Mouse (Mus musculus) neural tube, embryonic 15.5 days (tissue): ENCODE measurements at regions not wholly inside any gene's neighbourhood (a gene's known extent, or its start where the extent isn't known, plus 50 kb on each side); places are given as distances from the start of the nearest gene placed in this dataset.

Experiments
- ATAC-seq: fragments of 200-750 bp; cut with Nextera tagmentation; 2 replicates; pipeline ENCODE4 v1.8.0; 2017; ENCODE audit warnings: mild to moderate bottlenecking, moderate TSS enrichment, moderate library complexity; ENCODE audit not compliant: low FRiP score
- H3K27ac ChIP-seq: fragments of 300-500 bp; sonication (generic); replicated peaks from 2 replicates; pipeline ENCODE4 v1.5.1; 2015; ENCODE audit warnings: mild to moderate bottlenecking, inconsistent platforms
- H3K27me3 ChIP-seq: fragments of 300-500 bp; sonication (generic); replicated peaks from 2 replicates; pipeline ENCODE4 v1.6.1; 2015; ENCODE audit warnings: inconsistent platforms
- H3K36me3 ChIP-seq: fragments of 300-500 bp; sonication (generic); 2 replicates; pipeline ENCODE4 v1.6.1; 2015; ENCODE audit warnings: inconsistent platforms
- H3K4me1 ChIP-seq: fragments of 300-500 bp; sonication (generic); 2 replicates; pipeline ENCODE4 v1.6.1; 2015; ENCODE audit warnings: inconsistent platforms
- H3K4me2 ChIP-seq: fragments of 300-500 bp; sonication (generic); 2 replicates; pipeline ENCODE4 v1.6.1; 2015; ENCODE audit warnings: inconsistent platforms, mild to moderate bottlenecking, moderate library complexity
- H3K4me3 ChIP-seq: fragments of 300-500 bp; sonication (generic); replicated peaks from 2 replicates; pipeline ENCODE4 v1.5.1; 2015; ENCODE audit warnings: mild to moderate bottlenecking, inconsistent platforms
- H3K9ac ChIP-seq: fragments of 300-500 bp; sonication (generic); replicated peaks from 2 replicates; pipeline ENCODE4 v1.6.1; 2015; ENCODE audit warnings: mild to moderate bottlenecking, inconsistent platforms
- H3K9me3 ChIP-seq: fragments of 300-500 bp; sonication (generic); replicated peaks from 2 replicates; pipeline ENCODE4 v1.6.1; 2016; ENCODE audit warnings: inconsistent platforms
- WGBS: fragments of 180-500 bp; shearing (Covaris S2); methylation state at CpG from one replicate; pipeline ENCODE4 v1.1.7; 2015; ENCODE audit warnings: mixed read lengths; 5-methylcytosine and 5-hydroxymethylcytosine counted together

GRCm38 (mm10) chr12:109946936-109947335 is 331.9 kb upstream of the Dio3 start:
- ATAC-seq: no peak
- H3K36me3 ChIP-seq: no peaks in the 10 kb centered on the region
- no peak overlapping the region for H3K4me3 ChIP-seq
- no peak overlapping the region for H3K9ac ChIP-seq
- H3K9me3 ChIP-seq: no peaks in the 10 kb centered on the region
- no peak overlapping the region for H3K4me2 ChIP-seq
- H3K27ac ChIP-seq: no peak overlapping the region
- peaks cover 5% of the 10 kb centered on the region; the same call in 1 of the 2 replicates for H3K4me1 ChIP-seq
- WGBS: 24% methylated on average over 1 of the region's 1 CpGs
- H3K27me3 ChIP-seq: peaks cover 3% of the 10 kb centered on the region; the same call in 1 of the 2 replicates

GRCm38 (mm10) chr12:109947886-109948433 is 330.9 kb upstream of the Dio3 start:
- no peak overlapping the region for H3K27ac ChIP-seq
- no peaks in the 10 kb centered on the region for H3K36me3 ChIP-seq
- no peak overlapping the region for H3K4me2 ChIP-seq
- H3K4me3 ChIP-seq: no peak overlapping the region
- H3K9ac ChIP-seq: no peak overlapping the region
- H3K9me3 ChIP-seq: no peaks in the 10 kb centered on the region
- WGBS: 22% methylated on average over 7 of the region's 7 CpGs
- peaks cover 5% of the 10 kb centered on the region; the same call in 1 of the 2 replicates for H3K4me1 ChIP-seq
- ATAC-seq: no peak
- peaks cover 3% of the 10 kb centered on the region; the same call in 1 of the 2 replicates for H3K27me3 ChIP-seq

GRCm38 (mm10) chr12:109948434-109948984 is 330.4 kb upstream of the Dio3 start:
- ATAC-seq: no peak
- Histone ChIP-seq H3K27ac (no peak overlapping the region), H3K4me2 (no peak overlapping the region), H3K36me3 (no peaks in the 10 kb centered on the region), H3K27me3 (peaks cover 3% of the 10 kb centered on the region; the same call in 1 of the 2 replicates), H3K4me3 (no peak overlapping the region), H3K9ac (no peak overlapping the region), H3K4me1 (peaks cover 5% of the 10 kb centered on the region; the same call in 1 of the 2 replicates), H3K9me3 (no peaks in the 10 kb centered on the region)
- 12% methylated on average over 16 of the region's 16 CpGs for WGBS

- Histone ChIP-seq H3K36me3 (no peaks in the 10 kb centered on the region), H3K27ac (no peak overlapping the region), H3K9me3 (no peaks in the 10 kb centered on the region), H3K4me3 (no peak overlapping the region), H3K9ac (no peak overlapping the region), H3K4me1 (peaks cover 5% of the 10 kb centered on the region; the same call in 1 of the 2 replicates), H3K4me2 (no peak overlapping the region), H3K27me3 (peaks cover 3% of the 10 kb centered on the region; the same call in 1 of the 2 replicates)
- ATAC-seq: no peak
- 64% methylated on average over 17 of the region's 17 CpGs for WGBS
Observed at GRCm38 (mm10) chr12:109949231-109949965, 329.5 kb upstream of the Dio3 start.

- no peak overlapping the region for H3K4me2 ChIP-seq
- peaks cover 5% of the 10 kb centered on the region; the same call in 1 of the 2 replicates for H3K4me1 ChIP-seq
- H3K27ac ChIP-seq: no peak overlapping the region
- no peaks in the 10 kb centered on the region for H3K36me3 ChIP-seq
- no peak for ATAC-seq
- no peak overlapping the region for H3K9ac ChIP-seq
- no peak overlapping the region for H3K4me3 ChIP-seq
- 48% methylated on average over 6 of the region's 6 CpGs for WGBS
- H3K9me3 ChIP-seq: no peaks in the 10 kb centered on the region
- H3K27me3 ChIP-seq: peaks cover 3% of the 10 kb centered on the region; the same call in 1 of the 2 replicates
Observed at GRCm38 (mm10) chr12:109950632-109951031, 328.2 kb upstream of the Dio3 start.

GRCm38 (mm10) chr12:109951473-109951872 is 327.4 kb upstream of the Dio3 start:
- ATAC-seq: no peak
- peaks cover 3% of the 10 kb centered on the region; the same call in 1 of the 2 replicates for H3K27me3 ChIP-seq
- H3K9ac ChIP-seq: no peak overlapping the region
- no peak overlapping the region for H3K27ac ChIP-seq
- H3K4me2 ChIP-seq: no peak overlapping the region
- 87% methylated on average over 12 of the region's 12 CpGs for WGBS
- no peaks in the 10 kb centered on the region for H3K9me3 ChIP-seq
- no peaks in the 10 kb centered on the region for H3K36me3 ChIP-seq
- no peak overlapping the region for H3K4me3 ChIP-seq
- H3K4me1 ChIP-seq: peaks cover 5% of the 10 kb centered on the region; the same call in 1 of the 2 replicates

- Histone ChIP-seq H3K4me2 (no peak overlapping the region), H3K9me3 (no peaks in the 10 kb centered on the region), H3K9ac (no peak overlapping the region), H3K27ac (no peak overlapping the region), H3K4me1 (peaks cover 5% of the 10 kb centered on the region; the same call in 1 of the 2 replicates), H3K4me3 (no peak overlapping the region), H3K27me3 (peaks cover 3% of the 10 kb centered on the region; the same call in 1 of the 2 replicates), H3K36me3 (no peaks in the 10 kb centered on the region)
- ATAC-seq: no peak
- WGBS: 86% methylated on average over 10 of the region's 10 CpGs
Observed at GRCm38 (mm10) chr12:109951884-109952456, 326.9 kb upstream of the Dio3 start.

- Histone ChIP-seq H3K9ac (no peak overlapping the region), H3K9me3 (no peaks in the 10 kb centered on the region), H3K27me3 (peaks cover 3% of the 10 kb centered on the region; the same call in 1 of the 2 replicates), H3K4me3 (no peak overlapping the region), H3K36me3 (no peaks in the 10 kb centered on the region), H3K4me1 (peaks cover 5% of the 10 kb centered on the region; the same call in 1 of the 2 replicates), H3K27ac (no peak overlapping the region), H3K4me2 (no peak overlapping the region)
- WGBS: 79% methylated on average over 3 of the region's 3 CpGs
- ATAC-seq: no peak
Observed at GRCm38 (mm10) chr12:109952933-109953332, 325.9 kb upstream of the Dio3 start.

GRCm38 (mm10) chr12:109957305-109957704 is 321.6 kb upstream of the Dio3 start:
- 0 out of 2 replicates have a peak, but pooled peaks cover 2% of the 10 kb centered on the region for H3K4me1 ChIP-seq
- no peaks in the 10 kb centered on the region for H3K9me3 ChIP-seq
- 77% methylated on average over 3 of the region's 3 CpGs for WGBS
- H3K27me3 ChIP-seq: peaks cover 4% of the 10 kb centered on the region
- H3K4me2 ChIP-seq: no peak overlapping the region
- ATAC-seq: no peak
- no peak overlapping the region for H3K4me3 ChIP-seq
- no peaks in the 10 kb centered on the region for H3K36me3 ChIP-seq
- H3K27ac ChIP-seq: no peak overlapping the region
- no peak overlapping the region for H3K9ac ChIP-seq

GRCm38 (mm10) chr12:109958357-109959085 is 320.3 kb upstream of the Dio3 start:
- Histone ChIP-seq H3K36me3 (no peaks in the 10 kb centered on the region), H3K27me3 (peaks cover 4% of the 10 kb centered on the region), H3K4me3 (no peak overlapping the region), H3K4me1 (0 out of 2 replicates have a peak, but pooled peaks cover 2% of the 10 kb centered on the region), H3K9me3 (no peaks in the 10 kb centered on the region), H3K27ac (no peak overlapping the region), H3K9ac (no peak overlapping the region), H3K4me2 (no peak overlapping the region)
- 48% methylated on average over 18 of the region's 18 CpGs for WGBS
- peak; percentile 57; the same call in 1 of the 2 replicates for ATAC-seq

GRCm38 (mm10) chr12:109966776-109967175 is 312.1 kb upstream of the Dio3 start:
- Histone ChIP-seq H3K9ac (no peak overlapping the region), H3K4me1 (no peaks in the 10 kb centered on the region), H3K9me3 (no peaks in the 10 kb centered on the region), H3K27ac (no peak overlapping the region), H3K36me3 (no peaks in the 10 kb centered on the region), H3K4me3 (no peak overlapping the region), H3K4me2 (no peak overlapping the region), H3K27me3 (no peaks in the 10 kb centered on the region)
- WGBS: 88% methylated on average over 12 of the region's 12 CpGs
- no peak for ATAC-seq
